Mouse (Mus musculus): ENCODE measurements around the gene Nos1. TPM values are rescaled to one million over a fixed set of nuclear protein-coding genes. Genes with fewer than 3 reads are reported as not detected.

The Nos1 gene
- polyA plus RNA-seq (2012; rRNA removed): 3.3 and 4.1 TPM in 2 replicates

DNA sequence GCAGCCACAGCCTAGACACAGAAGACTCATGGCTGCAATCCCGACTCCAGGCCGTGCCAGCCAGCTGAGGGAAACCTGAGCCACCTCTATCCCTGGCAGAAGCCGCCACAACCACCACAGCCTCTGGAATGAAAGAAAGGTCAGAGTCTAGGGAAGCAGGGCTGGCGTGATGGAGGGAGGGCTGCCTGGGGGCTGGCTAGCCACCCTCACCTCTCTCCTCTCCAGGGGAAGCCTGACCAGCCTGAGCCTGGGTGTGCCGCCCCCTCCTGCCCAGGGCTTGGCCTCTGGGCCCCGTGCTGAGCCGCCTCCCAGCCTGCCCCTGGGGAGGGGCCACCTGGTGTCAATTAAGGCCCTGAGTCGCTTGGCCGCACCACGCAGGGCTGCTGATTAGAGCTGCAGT, at the start of gene Nos1:
Nos1 (plus strand) TSS at position 352 of the 400 bp plus-strand sequence.

DNA sequence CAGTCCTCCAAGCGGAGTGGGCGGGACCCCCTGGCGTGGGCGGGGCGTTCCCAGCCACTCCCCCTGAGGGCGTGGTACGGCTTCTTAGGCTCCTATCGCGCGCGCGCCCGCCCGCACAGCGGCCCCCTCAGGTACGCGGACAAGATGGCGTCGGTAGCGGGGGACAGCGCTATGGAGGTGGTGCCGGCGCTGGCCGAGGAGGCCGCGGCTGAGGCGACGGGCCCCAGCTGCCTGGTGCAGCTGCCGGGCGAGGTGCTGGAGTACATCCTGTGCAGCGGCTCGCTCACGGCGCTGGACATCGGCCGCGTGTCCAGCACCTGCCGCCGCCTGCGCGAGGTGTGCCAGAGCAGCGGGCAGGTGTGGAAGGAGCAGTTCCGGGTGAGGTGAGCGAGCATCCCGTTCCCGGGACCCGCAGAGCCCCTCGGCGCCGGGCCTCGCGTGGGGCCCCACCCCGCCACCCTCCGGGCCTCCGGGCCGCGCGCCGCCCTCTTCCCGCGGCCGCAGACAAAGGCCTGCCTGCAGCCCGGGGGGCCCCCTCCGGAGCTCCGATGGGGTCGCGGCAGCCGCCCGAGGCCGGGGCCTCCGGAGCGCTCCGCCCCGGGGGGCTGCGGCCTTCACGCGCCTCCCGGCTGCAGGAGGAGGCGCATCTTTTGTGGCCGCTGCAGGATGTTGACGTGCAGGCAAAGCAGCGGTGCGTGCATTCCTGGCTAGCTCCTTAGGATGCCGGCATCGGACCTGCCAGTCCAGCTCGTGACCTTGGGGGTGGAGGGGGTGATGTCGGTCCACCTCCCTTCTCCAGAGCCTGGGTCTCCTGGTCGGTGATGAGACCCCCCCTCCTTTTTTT, 196.0 kb downstream of the Nos1 start, which contains the start of gene Fbxo21:
Fbxo21 (plus strand) TSS at position 74 of the 844 bp plus-strand sequence.

Other genes starting within 250 kb of the Nos1 start
- 124 and 141 TPM in 2 replicates for gene Fbxo21, start 195.7 kb downstream of the Nos1 start, polyA plus RNA-seq (2012; rRNA removed)
- gene Tesc, start 246.7 kb downstream of the Nos1 start, polyA plus RNA-seq (2012; rRNA removed): 8.7 and 21.5 TPM in 2 replicates

All from ovary, adult 2 months (tissue).